Mouse (Mus musculus) erythroblast, embryonic 14.5 days (primary cell): ENCODE results near the gene Olfr924.

Experiments used
- GATA1 ChIP-seq: IDR thresholded peaks from 2 replicates; pipeline ENCODE4 v1.6.1; 2012; ENCODE audit warnings: low read length, inconsistent platforms, mixed read lengths
- TAL1 ChIP-seq: IDR thresholded peaks from 3 replicates; pipeline ENCODE4 v1.6.1; 2012; ENCODE audit warnings: low read length, inconsistent platforms, mixed read lengths

GRCm38 (mm10) chr9:38833027-38833426 is 11.2 kb upstream of the Olfr924 start:
- TF ChIP-seq TAL1: no peak
- TF ChIP-seq GATA1: no peak
